Mouse (Mus musculus) E14TG2a.4 (cell line): ENCODE results near the gene Tspyl1.
A peak's percentile ranks its signal among the peaks of the same experiment; 100 is the strongest.

Experiments
- H3K27me3 ChIP-seq: 2 replicates; pipeline ENCODE4 v1.6.1; 2014; ENCODE audit warnings: low read length, control low read depth; ENCODE audit not compliant: insufficient read depth
- H3K36me3 ChIP-seq: 2 replicates; pipeline ENCODE4 v1.6.1; 2014; ENCODE audit warnings: low read length, control low read depth; ENCODE audit not compliant: insufficient read depth
- H3K4me1 ChIP-seq: replicated peaks from 2 replicates; pipeline ENCODE4 v1.6.1; 2014; ENCODE audit warnings: low read depth, low read length, control low read depth
- H3K4me3 ChIP-seq: replicated peaks from 2 replicates; pipeline ENCODE4 v1.5.1; 2014; ENCODE audit warnings: mild to moderate bottlenecking, low read length
- H3K9me3 ChIP-seq: 2 replicates; pipeline ENCODE4 v1.6.1; 2014; ENCODE audit warnings: low read length, control low read depth
- CTCF ChIP-seq: conservative IDR thresholded peaks from 2 replicates; pipeline ENCODE4 v1.5.1; 2014; ENCODE audit warnings: low read length
- NANOG ChIP-seq: IDR thresholded peaks from 2 replicates; pipeline ENCODE4 v1.6.1; 2014; ENCODE audit warnings: borderline replicate concordance, low read length, mixed read lengths
- POU5F1 ChIP-seq: IDR thresholded peaks from 2 replicates; pipeline ENCODE4 v1.6.1; 2014; ENCODE audit warnings: low read length, borderline replicate concordance

Gene Tspyl1

GRCm38 (mm10) chr10:34281962-34282388, at the start of gene Tspyl1:
Gene Tspyl1 (plus strand): TSS chr10:34282190.
- peaks cover 33% of the 10 kb centered on the region for H3K4me1 ChIP-seq
- peaks cover 27% of the 10 kb centered on the region for H3K36me3 ChIP-seq
- no peak for TF ChIP-seq CTCF
- no peak for TF ChIP-seq NANOG
- no peak for TF ChIP-seq POU5F1
- peak within 1 kb of the TSS; percentile 98 for H3K4me3 ChIP-seq
- no peaks in the 10 kb centered on the region for H3K9me3 ChIP-seq
- no peaks in the 10 kb centered on the region for H3K27me3 ChIP-seq

GRCm38 (mm10) chr10:34233418-34233817, 48.6 kb upstream of the Tspyl1 start:
- TF ChIP-seq POU5F1: no peak
- TF ChIP-seq NANOG: no peak
- no peak for TF ChIP-seq CTCF
- Histone ChIP-seq H3K27me3 (no peaks in the 10 kb centered on the region), H3K4me1 (peaks cover 85% of the 10 kb centered on the region), H3K4me3 (peak overlapping the region; percentile 72), H3K36me3 (no peaks in the 10 kb centered on the region), H3K9me3 (no peaks in the 10 kb centered on the region)

DNA sequence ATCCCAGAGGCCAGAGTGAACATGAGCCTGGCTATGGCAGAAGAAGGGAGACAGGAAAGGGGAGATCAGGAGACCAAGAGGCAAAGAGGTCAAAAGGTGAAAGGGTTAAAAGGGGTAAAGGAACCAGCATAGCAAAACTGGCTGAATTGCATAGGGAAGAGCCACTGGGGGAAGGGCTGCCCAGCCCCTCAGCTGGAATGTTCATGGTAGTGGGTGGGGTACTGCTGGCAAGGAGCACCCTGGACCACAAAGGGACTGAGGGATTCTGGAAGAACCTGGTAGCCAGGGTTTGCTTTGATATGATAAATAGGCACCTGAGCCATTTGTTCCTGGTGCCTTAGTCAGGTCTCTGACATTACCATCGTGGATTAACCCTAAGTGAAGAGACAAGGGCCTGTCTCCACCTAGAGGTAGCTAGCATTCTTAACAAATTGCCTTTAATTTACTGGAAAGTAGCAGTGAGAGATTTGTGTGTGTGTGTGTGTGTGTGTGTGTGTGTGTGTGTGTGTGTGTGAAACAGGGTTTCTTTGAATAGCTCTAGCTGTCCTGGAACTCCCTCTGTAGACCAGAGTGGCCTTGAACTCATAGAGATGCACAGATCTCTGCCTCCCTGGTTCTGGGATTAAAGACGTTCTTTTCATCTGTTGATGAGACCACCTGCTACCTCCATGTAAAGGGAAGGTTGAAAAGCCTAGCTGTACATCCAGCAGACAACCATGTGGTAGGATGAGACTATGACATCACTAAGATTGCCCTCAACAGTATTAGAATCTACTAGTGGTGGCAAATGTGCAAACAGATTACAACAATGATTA, 47.9 kb upstream of the Tspyl1 start:
- H3K36me3 ChIP-seq: no peaks in the 10 kb centered on the region
- H3K4me3 ChIP-seq: peak overlapping the region; percentile 72
- H3K9me3 ChIP-seq: no peaks in the 10 kb centered on the region
- peaks cover 83% of the 10 kb centered on the region for H3K4me1 ChIP-seq
- H3K27me3 ChIP-seq: no peaks in the 10 kb centered on the region
- TF ChIP-seq CTCF (0 out of 2 replicates have a peak, but pooled peaks have one; percentile 2), NANOG (peak; percentile 77), POU5F1 (peak; percentile 21; the same call in 1 of the 2 replicates)

- Histone ChIP-seq H3K9me3 (no peaks in the 10 kb centered on the region), H3K4me1 (peaks cover 71% of the 10 kb centered on the region), H3K36me3 (no peaks in the 10 kb centered on the region), H3K4me3 (no peak overlapping the region), H3K27me3 (no peaks in the 10 kb centered on the region)
- TF ChIP-seq POU5F1: no peak
Measured at GRCm38 (mm10) chr10:34235384-34235783, 46.6 kb upstream of the Tspyl1 start.

DNA sequence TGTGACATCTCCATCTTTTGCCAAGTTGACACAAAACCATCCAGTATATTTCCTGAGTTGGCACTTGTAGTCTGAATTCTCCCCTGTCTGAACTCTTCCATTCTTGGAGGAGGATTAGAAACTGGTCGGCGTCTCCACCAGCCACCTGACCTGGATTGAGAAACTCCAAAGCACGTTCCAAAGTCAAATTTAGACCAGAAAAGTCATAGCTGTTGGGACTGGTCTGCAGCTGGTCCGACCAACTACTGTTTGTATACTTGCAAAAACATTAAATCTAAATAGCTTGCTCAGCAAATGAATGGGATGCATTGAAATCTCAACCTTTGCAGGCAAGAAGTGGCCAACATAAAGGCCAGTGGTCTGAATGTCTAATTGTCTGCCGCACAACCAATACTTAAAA, 45.4 kb upstream of the Tspyl1 start:
- H3K4me1 ChIP-seq: peaks cover 74% of the 10 kb centered on the region
- no peak overlapping the region for H3K4me3 ChIP-seq
- no peaks in the 10 kb centered on the region for H3K27me3 ChIP-seq
- no peak for TF ChIP-seq NANOG
- TF ChIP-seq POU5F1: no peak
- TF ChIP-seq CTCF: no peak
- no peaks in the 10 kb centered on the region for H3K9me3 ChIP-seq
- H3K36me3 ChIP-seq: no peaks in the 10 kb centered on the region

DNA sequence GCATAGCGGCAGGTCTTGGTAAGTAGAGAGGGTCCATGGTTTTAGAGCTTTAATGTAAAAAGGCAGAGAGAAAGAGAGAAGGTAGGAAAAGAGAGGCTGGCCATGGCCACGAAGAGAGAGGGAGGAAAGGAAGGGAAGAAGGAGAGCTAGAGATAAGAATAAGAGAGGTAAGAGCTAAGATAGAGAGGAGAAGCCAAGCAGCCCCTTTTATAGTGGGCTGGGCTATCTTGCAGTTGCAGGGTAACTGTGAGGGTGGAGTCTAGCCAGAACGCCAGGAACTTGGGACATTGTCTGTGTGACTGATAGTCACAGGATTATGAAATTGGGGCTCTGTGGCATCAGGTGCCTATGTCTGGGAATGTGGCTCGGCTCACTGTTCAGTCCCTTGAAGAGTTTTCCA, 43.5 kb upstream of the Tspyl1 start:
- TF ChIP-seq CTCF: no peak
- TF ChIP-seq NANOG: no peak
- TF ChIP-seq POU5F1: no peak
- H3K27me3 ChIP-seq: no peaks in the 10 kb centered on the region
- H3K9me3 ChIP-seq: no peaks in the 10 kb centered on the region
- H3K4me3 ChIP-seq: peak overlapping the region; percentile 72
- peaks cover 64% of the 10 kb centered on the region for H3K4me1 ChIP-seq
- H3K36me3 ChIP-seq: no peaks in the 10 kb centered on the region

- H3K4me1 ChIP-seq: peaks cover 42% of the 10 kb centered on the region
- no peaks in the 10 kb centered on the region for H3K27me3 ChIP-seq
- H3K4me3 ChIP-seq: no peak overlapping the region
- H3K9me3 ChIP-seq: no peaks in the 10 kb centered on the region
- TF ChIP-seq CTCF: no peak
- TF ChIP-seq NANOG: no peak
- TF ChIP-seq POU5F1: no peak
- no peaks in the 10 kb centered on the region for H3K36me3 ChIP-seq
Measured at GRCm38 (mm10) chr10:34244745-34245144, 37.2 kb upstream of the Tspyl1 start.

DNA sequence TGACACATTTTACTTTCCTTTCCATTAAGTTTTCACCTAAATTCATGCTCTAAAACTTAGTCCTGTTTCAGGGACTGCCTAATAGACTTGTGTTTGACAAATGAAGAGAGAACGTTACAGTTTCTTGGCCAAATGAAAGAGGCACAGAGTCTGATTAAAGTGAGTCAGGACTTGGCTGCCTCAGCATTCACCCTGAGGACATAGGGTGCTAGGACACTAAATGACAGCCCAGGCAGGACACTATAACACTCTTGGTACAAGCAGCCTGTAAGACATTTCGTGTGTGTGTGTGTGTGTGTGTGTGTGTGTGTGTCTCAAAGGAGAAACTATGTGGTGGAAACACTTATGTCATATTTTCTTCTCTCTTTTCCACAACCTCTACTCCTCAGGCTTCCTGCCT, 35.9 kb upstream of the Tspyl1 start:
- TF ChIP-seq NANOG (no peak), CTCF (no peak), POU5F1 (no peak)
- H3K4me1 ChIP-seq: peaks cover 37% of the 10 kb centered on the region
- no peaks in the 10 kb centered on the region for H3K36me3 ChIP-seq
- H3K27me3 ChIP-seq: no peaks in the 10 kb centered on the region
- no peaks in the 10 kb centered on the region for H3K9me3 ChIP-seq
- no peak overlapping the region for H3K4me3 ChIP-seq

GRCm38 (mm10) chr10:34247757-34248156, 34.2 kb upstream of the Tspyl1 start:
- TF ChIP-seq NANOG: no peak
- TF ChIP-seq POU5F1: no peak
- H3K4me3 ChIP-seq: no peak overlapping the region
- H3K9me3 ChIP-seq: no peaks in the 10 kb centered on the region
- H3K36me3 ChIP-seq: no peaks in the 10 kb centered on the region
- H3K4me1 ChIP-seq: peaks cover 31% of the 10 kb centered on the region
- H3K27me3 ChIP-seq: no peaks in the 10 kb centered on the region
